Mouse (Mus musculus) spleen, adult 18-20 months (tissue): Measurements from ENCODE around the gene Tmem256.

Experiments
- DNase-seq, 2 experiments: peaks; one replicate each; pipeline ENCODE4 v3.0.0; 2022; ENCODE audit warnings: mixed read lengths in 2 of 2

Tmem256 gene

DNA sequence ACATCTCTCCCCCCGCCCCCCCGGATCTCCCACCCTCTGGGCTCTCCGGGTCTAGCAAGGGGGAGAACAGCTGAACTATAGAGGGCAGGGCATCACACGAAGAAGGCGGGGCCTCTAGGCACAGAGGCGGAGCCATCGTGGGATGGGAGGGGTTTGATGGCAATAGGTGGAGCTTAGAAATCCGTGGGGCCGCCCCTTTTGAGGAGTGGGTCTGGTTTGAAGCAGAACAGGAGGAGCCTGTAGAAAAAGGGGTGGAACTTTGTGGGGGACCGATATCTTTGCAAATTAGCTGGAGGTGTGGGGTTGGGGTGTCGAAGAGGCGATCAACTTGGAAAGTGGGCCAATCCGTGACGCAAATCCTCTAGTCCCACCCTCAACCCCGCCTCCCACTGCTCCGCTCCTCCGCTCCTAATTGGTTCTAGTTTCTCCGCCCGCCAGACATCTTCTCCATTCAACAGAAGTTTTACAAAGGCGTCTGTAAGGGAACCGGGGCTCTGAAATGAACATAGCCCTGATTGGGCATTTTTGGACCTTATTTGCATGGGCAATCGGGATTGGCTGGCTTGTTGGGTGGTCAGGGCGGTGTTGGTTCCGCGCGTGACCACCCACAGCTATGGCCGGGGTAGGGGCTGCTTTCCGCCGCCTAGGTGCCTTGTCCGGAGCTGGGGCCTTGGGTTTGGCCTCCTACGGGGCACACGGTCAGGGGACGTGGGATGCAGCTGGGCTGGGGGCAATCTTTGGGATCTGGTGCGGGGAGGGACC, at the start of gene Tmem256:
Tmem256 (plus strand) TSS at position 563 of the 762 bp plus-strand sequence.
- DNase-seq, result peak; percentile 78 to 81

DNA sequence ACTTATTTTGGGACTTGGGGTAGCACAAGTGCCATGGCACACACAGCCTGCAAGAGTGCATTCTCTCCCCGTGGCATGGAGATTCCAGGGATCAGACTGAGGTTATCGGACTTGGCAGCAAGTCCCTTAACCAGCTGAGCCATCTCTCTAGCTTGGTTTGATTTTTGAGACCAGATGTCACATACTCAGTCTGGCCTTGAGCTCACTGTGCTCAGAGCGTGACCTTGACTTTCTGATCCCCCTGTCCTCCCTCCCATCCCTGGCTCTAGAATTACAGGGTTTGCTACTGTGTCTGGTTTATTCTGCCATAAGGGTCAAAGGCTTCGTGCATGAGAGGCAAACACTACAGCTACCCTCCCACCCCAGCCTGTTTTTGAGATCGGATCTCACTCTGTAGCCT, 48.9 kb upstream of the Tmem256 start:
- no peak for DNase-seq

DNA sequence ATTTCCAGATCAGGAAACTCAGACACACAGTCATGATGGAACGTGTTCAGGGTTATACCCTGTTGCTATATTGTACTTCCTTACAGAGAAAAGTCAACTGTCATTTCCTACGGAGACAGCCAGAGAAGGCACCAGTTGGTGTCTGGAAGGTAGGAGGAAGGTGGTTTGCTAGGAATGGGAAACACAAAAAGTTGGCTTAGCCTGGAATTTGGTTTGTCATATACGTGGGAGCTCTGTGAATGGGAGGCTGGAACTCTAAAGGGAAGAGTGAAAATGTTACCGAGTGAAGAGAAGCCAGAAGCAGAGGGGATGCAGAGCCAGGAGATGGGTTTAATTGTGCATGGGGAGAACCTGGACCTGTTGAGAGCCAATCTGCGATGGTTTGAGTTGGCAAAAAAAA, 46.9 kb upstream of the Tmem256 start:
- no peak for DNase-seq

DNA sequence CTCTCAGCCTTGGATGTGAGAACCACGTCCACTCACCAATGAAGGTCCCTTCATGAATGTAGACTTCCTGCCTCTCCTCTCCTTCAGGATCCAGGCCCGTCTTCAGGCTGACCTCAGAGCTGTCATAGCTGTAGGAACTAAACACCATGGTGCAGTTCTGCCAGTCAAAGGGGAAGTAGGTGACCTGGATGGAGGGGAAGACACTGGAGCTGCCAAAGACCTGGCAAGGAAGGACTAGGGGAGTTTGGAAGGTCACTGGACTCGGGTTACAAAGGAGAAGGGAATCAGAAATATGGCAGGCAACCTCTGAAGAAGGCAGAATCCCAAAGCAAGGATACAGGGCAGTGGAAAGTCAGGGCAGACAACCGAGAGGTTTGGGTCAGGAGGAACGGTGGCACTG, 44.9 kb upstream of the Tmem256 start:
- DNase-seq, result no peak

DNA sequence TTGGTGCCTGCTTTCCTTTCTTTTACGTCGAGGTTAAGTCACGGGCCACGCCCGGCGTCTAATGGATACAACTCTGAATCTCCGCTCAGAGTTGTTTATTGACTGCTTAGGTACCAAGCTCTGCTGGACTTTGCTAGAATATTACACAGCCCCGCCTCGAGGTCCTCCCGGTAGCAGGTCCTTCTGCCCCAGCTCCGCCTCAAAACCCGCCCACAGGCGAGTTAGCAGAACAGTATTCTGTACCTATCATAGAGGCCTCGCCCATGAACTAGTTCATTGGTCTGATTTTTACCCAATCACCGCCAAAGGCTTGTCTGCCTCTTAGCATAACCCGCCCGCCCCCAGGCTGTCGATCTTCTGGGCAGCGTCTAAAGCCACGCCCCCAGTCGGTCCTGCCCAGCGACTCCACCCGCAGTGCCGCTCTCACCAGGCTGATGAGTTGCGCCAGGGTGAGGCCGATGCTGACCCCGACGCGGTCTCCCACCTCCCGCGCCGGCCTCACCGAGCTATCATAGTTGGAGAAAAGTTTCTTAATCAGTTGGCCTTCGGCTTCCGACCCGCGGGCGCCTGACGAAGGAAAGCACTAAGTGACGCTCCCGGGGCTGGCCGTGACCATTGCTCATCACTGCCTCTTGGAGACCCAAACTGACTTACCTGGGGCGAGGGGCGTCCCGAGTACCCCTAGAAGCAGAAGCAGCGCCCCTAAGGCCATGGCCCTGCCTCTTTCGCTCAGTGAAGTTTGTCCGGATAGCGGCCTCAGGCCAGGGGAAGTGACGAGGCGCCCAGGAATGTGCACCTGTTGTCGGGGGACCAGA, 42.9 kb upstream of the Tmem256 start, which contains the start of gene Chrnb1:
Chrnb1 (minus strand) TSS at position 776 of the 815 bp plus-strand sequence.
- DNase-seq, result peak; percentile 90 to 92

DNA sequence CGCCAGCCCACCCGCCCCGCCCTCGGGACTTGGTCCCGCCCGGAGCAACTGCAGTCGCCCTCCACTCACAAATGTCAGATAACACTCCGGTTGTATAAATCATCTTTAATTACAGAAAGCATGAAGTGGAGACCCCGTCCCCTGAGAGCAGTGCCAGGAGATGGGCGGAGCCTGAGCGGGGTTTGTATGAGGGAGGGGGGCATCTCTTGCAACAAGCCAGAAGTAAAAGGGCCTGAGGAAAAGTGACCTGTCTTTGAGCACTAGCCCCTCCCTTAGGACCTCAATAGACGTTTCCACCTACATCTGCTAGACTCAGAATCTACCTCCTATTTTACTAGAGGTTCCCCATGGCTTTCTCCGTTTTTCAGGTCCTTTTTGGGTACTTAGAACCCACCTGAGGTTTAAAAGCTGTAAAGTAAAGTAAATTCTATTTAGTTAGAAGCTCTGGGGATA, 42.3 kb upstream of the Tmem256 start:
- DNase-seq, result peak in 1 of 2 experiments; percentile 32

DNA sequence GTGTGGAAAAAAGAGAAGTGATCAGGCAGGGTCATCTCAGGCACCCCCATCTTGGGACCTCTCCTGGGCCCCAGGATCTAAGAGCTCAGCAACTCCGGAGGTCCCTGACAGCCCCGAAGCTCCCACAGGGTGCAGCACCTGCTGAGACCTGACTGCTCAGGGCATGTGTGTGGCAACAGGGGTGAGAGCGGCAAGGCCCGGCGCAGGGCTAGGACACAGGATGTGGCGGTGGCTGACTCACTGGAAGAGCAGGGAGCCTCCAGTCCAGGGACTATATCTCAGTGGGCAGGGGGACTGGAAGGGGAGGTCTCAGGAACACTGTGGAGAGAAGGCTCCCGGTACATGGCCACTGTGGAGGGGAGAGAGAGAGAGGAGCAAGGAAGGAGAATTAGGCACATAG, 40.4 kb upstream of the Tmem256 start:
- no peak for DNase-seq

DNA sequence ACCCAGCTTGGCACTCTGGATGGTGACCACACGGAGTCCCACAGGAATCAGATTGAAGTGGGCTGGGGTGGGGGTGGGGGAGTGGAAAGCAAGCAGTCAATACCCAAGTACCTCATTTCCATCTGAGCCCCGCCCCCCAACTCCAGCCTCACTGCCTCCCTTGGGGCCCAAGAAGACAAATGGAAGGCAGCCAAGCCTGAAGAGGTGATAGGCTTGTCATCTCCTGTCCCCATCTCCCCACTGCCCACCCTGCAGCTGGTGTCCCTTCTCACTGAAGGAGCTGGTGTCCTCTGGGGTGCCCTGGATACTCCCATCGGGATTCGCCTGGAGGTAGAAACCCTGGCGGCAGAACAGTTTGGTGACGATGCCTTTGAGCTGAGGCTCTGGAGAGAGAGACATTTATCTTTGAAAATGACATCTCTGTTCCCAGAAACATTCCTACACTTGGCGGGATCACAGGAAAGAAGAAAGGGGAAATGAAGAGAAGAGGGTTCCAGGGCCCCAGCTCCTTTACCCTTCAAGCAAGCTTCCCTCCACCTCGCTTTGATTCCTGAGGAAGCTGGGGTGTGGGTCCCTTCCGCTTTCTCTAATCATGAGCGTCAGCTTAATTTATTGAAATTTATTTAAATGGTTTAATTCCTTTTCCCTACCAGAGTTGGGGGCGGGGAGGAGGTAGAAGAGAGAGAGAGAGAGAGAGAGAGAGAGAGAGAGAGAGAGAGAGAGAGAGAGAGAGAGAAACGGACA, 38.7 kb upstream of the Tmem256 start:
- DNase-seq, result peak; percentile 48 to 53

DNA sequence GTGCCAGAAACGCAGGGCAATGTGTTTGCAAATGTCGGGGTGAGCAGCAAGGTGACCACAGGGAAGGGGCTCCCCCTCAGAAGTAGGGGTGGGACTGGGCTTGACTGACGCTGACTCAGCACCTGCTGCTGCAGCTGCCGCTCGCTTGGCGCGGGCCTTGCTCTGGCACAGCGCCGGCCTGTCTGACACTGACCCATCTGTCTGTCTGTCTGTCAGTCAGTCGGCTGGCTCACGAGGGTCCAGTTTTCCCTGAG, 38.2 kb upstream of the Tmem256 start:
- DNase-seq, result no peak

DNA sequence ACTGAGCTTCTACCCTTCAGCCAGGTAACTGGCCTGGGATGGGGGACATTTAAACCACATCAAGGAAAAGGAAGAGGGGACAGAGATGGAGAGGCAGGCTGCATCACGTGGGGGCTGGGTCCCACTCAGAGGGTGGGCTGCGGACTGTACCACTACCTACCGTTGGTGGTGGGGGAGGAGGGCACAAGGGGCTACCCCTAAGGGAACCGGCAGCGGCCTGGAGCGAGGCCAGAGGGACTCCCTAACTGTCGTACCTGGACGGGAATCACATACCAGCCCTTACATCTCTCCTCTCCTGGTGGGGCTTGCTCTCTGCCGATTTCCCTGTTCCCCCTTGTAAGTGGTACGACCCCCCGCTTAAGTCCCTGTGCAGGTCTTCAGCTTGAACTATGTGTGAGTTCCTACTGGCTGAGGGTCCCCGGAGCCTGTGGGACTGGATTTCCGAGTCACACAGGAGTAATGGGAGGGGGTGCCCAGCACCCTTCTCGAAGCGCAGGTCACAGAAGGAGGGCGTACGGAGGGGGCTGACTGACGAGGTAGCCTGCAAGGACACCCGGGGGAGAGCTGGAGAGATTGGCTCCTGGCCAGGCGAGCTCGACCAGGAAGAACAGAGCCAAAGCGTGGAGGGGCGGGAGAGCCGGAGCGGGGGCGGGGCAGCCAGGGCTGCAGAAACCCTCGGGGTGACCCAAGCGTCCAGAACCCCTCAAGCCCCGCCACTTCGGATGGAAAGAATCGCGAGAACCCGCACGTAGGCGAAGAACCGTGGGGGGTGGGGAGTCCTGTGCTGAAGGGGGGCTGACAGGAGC, 37.7 kb upstream of the Tmem256 start:
- DNase-seq, result peak in 1 of 2 experiments; percentile 19

DNA sequence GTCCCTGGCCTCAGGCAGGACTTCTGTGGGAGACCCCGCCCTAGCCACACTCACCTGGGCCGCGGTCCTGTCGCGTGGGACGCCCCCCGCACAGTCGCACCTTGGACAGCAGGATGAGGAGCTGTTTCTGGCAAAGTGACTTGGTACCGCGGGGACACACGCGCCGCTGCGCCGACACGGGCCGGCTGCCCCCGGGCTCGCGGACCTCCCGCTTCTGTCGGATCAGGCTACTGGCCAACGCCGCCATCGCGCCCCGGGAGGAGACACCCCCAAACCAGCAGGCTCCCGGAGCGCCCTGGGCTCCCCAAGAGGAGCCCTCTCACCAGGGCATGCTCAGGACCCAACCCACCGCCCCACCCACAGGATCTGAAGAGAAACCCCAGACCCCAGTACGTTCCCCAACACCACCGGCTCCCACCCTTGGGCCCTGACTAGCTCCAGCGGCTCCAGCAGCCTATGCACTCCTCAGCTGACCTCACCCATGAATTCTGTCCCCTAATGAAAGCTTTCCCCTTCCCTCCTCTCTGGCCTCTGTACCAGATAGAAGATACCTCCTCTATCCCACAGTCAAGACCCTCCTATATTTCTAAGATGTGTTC, 36.8 kb upstream of the Tmem256 start, which contains the start of gene Fgf11:
Fgf11 (minus strand) TSS at position 479 of the 599 bp plus-strand sequence.
- no peak for DNase-seq

DNA sequence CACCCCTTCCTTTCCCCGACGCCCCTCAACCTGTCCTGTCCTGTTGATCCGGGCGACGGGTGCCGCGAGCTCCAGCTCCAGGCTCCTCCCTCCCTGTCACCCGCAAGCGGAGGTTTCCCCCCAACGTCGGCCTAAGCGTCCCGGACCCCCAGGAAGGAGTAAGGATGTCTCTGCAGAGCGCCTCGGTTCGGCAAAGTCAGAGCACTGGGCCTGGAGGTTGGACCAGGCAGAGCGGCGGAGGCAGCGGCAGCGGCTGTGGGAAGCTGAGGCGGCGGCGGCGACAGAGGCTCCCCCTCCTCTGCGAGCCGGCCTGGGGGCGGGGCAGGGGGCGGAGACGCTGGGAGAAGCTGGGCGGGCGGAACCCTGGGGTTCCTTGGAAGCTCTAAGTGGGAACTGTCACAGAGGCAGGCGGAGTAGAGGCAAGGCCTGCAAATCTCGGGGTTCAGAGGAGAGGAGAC, 35.6 kb upstream of the Tmem256 start:
- peak; percentile 58 to 72 for DNase-seq

DNA sequence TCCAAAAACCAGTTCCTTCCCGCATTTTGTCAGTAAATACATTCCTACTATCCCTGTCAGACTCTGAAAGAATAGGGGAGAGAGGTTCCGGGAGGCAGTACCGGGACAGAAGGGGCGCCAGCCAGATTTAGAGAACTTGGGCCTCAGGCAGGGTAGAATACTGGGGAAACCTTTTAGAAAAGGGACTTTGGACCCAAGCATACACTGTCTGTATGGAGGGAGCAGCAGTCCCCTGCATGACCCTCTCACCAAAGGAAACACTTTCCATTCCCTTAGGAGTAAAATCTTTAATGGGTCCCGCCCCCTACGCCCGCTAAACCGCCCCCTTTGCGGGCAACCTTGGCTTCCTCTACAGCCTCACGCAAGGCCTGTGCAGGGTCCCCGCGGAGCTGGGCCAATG, 35.0 kb upstream of the Tmem256 start:
- DNase-seq, result no peak

DNA sequence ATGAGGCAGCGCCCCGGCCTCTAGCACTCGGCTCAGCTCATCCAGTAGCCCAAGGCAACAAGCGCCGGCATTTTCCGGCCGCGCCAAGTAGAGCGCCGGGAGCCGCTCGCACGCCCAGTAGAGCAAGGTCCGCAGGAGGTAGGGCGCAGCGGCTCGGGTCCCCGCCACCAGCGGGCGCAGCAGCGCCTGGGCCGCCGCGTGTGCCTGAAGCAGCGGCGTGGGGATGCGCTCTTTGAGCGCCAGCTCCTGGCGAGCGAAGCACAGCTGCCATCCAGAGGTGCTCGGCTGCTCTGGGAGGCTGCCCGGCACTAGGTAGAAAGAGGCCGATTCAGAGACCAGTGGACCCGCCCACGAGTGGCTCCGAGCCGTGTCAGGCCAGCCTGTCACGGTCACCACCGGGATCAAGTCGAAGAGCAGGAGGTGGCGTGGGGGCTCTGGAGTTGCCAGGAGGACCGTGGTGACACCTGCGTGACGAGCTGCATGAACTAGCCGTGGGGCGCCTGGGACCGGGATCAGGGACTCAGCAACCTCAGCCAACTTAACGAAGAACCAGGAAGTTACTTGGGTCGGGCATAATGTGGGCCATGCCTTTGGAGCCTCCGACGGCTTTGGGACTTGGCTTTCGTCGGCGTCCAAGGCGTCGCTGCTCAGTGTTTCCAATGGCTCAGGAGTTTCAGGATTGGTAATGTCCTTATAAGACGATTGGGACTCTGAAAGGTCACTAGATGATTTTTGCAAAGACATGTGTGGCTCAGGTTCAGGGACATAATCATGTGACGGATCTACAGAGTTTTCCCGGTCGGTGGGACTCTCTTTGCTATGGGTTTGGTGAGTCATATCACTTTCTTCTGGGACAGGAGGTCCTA, 34.3 kb upstream of the Tmem256 start:
- peak; percentile 59 to 79 for DNase-seq

DNA sequence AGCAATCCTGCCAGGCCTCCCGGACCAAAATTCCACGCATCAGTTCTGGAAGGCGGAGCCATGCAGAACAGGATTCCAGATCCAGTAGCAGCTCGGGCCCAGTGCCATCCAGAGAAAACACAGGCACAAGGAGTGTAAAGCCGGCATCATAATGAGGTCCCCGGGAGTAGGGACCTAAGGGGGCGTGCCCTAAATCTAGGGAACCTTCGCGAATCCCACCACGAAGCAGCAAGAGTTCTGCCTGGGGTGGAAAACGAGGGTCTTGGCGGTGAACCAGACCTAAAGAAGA, 33.7 kb upstream of the Tmem256 start:
- DNase-seq, result no peak

DNA sequence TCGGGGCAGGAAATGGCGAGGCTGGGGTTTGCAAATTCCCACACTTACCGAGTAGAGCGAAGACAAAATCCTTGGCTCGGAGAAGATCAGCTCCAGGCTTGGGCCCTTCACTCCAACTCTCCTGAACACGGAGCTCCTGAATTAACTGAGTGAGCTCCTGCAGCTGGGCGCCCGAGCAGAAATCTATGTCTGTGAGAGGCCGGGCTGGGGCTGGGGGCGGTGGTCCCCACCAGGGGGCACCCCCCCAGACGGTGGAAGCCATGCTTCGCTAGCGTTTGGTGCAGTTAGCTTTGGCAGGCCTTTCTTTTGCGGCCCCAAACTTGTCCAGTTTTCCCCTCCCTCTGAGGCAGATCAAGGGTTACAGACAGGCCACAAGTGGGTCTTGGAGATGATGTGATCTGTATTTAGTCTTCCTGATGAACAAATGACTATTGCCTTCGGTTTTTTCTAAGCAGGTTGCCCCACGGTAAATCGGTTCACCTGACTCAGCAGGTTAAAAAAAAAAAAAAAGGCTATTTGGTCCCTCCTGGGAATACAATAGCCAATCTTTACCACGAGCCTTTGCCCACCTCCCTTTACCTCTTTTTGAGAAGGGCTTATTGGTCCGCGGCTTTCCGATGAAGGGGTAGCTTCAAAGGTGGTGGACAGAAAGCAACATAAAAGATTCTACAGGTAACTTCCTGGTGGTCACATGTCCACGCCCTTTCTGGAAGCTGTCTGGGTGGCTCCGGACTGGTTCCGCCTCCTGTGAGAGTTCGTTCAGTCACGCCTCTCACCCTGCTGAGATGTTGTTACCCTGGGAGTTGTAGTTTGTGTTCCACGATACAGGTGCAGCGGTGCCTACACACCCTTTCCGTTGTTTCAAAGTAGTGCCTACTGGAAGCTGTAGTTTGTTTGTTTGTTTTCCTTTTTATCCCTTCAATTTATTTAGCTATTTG, 33.1 kb upstream of the Tmem256 start, which contains the start of gene Tmem102:
Tmem102 (minus strand) TSS at position 653 of the 938 bp plus-strand sequence.
- no peak for DNase-seq

DNA sequence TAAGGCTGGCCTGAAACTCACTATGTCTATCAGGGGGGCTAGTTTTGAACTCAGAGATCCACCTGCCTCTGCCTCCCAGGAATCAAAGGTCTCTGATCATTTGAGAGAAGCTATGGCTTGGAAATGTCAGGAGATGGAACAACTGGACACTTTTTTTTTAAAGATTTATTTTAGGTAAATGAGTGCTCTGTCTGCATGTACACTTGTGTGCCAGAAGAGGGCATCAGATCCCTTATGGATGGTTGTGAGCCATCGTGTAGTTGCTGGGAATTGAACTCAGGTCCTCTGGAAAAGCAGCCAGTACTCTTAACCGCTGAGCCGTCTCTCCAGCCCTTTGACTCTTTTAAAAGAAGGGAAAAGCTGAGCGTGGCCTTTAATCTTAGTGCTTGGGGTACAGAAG, 31.9 kb upstream of the Tmem256 start:
- no peak for DNase-seq

DNA sequence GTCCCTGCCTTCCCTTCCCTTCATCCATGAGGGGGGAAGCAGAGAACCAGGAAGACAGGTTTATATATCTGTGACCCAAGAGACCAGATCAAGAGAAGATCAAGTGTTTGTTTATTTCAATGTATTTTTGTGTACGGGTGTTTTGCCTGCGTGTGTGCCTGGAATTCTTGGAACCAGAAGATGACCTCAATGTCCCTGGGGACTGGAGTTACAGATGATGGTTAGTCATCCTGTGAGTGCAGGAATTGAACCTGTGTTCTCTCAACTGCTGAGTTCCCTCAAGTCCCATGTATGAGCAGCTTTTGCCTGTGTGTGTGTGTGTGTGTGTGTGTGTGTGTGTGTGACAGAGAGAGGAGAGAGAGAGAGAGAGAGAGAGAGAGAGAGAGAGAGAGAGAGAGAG, 30.7 kb upstream of the Tmem256 start:
- DNase-seq, result no peak

DNA sequence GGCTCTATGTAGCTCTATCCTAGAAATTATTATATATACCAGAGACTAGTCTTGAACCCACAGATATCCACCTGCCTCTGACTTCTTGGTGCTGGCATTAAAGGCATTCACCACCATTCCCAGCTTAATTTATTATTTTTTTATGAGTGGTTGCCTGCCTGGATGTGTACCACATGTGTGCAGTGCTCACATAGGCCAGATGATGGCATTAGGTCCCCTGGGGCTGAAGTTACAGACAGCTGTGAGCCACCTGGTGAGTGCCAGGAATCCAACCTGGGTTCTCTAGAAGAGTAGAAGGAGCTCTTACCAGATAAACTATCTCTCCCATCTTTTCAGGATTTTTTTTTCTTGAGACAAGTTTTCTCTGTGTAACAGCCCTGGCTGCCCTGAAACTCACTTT, 28.0 kb upstream of the Tmem256 start:
- DNase-seq, result no peak

DNA sequence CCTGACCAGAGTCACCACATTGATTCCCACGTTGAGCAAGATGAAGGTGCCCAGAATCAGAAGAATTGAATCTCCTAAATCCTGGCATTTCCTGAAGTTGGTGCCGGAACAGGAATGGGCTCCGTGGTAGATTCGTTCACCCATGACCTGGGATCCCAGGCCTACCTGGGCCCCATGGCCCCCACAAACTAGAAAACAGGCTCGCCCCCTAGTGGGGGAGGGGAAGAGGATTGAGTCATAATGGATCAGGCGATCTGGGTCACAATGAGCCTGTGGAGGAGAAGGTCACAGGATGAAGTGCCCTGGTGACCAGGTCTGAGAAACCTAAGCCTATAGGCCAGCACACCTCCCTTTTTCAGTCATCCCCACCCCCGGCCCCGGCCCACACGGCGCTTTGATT, 23.2 kb upstream of the Tmem256 start, which contains the start of gene Gm39566:
Gm39566 (minus strand) TSS at position 144 of the 400 bp plus-strand sequence.
- DNase-seq, result no peak
